Mouse (Mus musculus) T-helper 1 cell (primary cell): Measurements from ENCODE around the gene Iqub.

Experiments used
- in situ Hi-C: fragments of 300-600 bp; cut with MboI, MseI; formaldehyde crosslinking; loops from one replicate; pipeline ENCODE4 v1.15.1; 2025; ENCODE audit warnings: high pct_unique_total_duplicates

The Iqub gene

DNA sequence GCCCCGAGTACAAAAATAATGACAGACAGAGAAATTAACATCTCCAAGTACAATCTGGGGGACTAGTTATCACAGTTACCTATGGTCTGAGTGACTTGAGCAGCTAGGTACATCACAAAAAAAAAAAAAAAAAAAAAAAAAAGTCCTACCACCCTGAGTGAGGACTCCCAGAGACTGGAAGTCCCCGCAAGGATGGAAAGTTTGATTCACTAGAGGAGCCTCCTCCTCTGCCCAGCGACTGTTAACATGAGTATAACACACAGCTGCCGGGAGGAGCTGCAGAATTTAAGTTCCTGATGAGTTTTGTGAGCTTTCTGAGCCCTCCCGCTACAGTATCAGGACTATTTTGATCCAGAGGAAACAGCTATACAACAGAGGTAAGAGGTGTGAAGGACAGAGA, 28.3 kb downstream of the Iqub start:
- in situ Hi-C loops = no loop called here

DNA sequence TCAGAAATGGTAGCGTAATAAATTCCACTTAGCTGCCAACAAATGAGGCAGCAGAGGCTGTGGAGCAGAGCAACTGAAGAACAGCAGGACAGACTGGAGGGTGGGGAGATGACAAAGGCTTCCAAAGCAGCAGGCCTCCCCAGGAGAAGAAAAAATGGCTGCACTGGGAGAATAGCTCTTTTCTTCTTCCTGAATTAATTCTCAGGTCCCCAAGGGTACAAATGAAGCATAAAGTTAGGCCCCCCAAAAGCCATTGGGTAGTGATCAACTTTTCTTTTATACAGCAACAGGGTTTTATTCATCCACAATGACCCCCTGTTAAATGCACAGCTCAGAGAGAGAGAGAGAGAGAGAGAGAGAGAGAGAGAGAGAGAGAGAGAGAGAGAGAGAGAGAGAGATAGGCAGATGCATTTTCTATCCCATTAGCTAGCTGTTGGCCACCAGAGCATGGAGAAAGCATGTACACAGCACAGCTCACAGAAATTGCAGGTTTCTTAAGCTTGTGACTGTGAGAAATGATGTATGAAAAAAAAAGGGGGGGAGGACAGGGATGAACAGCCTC, 44.2 kb downstream of the Iqub start:
- in situ Hi-C loops = no loop called here

DNA sequence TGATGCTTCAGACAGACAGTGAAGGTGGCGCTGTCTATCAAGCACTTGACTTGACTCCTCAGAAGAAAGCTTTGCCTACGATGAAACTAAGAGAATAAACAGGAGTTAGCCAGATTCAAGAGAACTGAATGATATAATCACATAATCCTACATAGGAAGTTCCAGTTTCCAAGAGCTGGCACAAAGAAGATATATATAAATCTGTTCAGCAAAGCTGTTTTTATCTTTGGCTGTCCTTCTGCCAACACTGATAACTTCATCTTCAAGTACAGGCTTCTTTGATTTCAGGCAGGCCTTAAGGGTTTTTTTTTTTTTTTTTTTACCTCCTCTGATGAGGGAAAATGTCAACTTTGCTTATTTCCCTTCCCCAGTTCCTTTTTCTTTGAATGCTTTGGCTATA, 44.7 kb downstream of the Iqub start:
- in situ Hi-C loops = no loop called here

DNA sequence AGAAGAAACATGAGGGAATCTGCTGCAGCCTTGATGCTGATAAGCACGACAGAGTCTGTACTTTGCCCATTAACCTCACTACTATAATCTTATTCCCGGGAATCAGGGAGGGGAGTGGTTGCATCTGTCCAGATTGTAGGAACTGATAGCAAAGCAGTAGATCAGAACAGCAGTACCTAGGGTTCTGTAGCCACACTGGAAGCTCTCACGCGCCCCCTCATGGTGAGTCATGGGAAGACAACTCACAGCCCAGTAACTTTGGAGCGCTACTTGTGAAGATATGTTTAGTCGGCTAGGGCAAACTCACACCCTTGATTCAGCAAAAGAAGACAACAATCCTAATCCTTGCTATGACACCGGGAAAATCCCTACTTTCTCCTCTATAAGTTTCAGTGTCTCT, 58.8 kb downstream of the Iqub start:
- in situ Hi-C loops = no loop called here

DNA sequence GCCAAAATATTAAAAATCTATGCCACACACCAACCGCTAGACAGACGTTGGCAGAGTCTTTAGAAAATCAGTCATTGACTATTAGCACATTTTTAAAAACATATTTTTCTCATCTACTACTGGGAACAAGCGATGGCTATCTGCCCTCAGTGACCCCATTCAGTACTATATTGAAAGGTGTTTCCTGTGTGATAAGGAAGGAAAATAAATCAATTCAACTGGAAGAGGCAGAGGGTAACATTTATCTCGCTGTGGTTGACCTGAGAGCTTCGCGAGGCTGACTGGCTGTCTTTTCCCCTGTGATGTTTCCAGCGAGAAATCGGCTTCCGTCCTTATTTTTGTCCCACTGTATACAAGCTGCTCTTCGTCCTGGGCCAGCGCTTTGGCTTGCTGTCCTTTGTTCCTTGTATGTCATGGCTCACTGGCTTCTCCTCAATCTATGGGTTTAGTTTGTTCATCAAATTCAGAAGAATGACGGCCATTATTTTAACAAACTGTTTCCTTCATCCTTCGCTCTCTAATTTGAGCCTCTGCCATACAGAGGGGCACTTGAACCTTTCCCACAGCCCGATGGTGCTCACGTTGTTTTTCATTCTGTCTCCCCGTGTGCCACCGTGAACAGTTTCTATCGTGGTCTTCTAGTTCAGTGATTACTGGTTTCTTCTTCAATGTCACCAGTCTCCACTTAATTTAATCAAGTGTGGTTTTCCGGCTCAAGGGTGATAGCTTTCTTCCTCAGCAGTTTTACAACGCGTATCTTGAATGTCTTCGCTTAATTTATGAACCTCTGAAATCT, 63.6 kb downstream of the Iqub start:
- in situ Hi-C loops = no loop called here

DNA sequence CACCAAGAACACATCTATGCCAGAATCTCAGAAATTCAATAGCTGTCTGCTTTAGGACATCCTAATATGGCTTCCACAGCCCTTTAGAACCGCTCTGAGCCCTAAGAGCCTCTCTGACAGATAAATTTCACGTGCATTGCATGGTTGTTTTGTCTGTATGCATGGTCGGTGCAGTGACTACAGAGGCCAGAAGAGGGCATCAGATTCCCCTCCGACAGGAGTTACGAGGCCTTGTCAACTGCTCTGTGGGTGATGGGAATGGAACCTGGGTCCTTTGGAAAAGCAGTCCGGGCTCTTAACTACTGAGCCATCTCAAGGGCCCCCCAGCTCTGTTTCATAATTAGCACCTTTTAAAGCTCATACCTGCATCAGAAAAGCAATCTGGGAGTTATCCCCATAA, 64.6 kb downstream of the Iqub start:
- in situ Hi-C loops = no loop called here

DNA sequence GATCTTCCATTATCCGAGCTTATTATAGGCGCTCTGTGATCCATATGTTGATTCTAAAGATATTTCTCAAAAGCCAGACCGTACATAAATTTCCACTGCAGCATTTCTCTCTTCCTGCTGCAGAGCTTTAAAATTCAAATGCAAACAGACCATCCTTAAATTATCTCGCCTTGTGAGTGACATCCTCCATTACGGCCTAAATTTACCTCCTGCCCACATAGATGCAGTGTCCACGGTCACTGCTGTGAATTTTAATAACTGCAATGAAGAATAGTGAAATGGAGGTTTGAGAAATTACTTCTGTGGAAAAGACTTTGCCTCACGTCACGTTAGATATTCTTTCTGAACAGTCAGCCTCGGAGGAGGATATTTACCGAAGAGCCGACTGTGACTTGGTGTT, 98.8 kb downstream of the Iqub start:
- in situ Hi-C loops = no loop called here

DNA sequence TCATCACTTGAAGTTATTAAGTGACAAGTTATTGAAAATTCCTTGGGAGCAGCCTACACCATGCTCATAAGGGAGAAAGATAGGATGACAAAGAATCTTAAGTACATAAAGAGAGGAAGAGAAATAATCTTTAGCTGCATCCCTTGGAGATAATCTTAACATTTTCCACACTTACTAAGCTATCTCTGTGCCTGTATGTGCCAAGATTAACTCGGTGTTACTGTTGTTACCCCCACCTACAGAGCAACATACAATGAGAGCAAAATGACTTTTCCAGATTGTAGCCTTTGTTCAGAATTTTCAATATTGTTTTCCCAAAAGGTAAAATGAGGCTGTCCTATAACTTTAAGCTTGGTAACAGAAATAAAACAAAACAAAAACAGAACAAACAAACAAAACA, 99.4 kb downstream of the Iqub start:
- in situ Hi-C loops = no loop called here

DNA sequence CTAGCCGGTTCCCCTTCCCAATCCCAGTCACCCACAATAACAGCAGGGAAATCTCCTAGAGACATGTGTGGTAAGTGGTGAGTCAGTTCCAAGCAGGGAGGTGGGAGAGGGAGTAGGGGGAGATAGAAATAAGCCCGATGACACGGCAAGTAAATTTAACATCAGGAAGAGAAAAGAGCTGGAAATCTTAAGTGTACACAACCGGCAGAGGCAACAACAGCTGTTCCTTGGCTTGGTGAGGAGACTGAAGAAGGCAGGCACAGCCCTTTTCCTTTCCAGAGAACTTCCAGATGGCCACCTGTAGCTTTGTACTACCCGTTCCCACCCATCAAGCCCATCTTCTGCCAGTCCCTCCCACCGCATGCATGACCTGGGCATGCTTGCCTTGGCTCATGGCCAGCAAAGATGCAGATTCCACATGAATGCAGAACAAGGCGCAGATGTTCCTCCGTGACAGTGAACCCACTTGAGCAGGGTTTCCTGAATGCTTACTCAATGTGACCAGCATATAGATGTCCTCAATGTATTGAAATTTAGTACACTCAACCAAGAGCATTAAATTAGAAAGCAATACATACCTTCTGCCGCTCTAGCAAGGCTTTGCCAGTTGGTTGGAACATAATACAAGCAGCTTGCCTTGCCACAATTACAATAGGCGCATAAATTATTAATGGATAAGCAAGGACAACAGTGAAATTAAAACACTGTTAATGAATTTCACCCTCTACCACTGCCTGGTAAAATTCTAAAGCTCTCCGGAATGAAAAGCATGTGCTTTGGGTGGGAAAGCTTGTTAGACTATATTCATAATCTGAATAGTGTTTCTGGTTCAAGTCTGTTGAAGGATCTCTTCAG, 106.1 kb downstream of the Iqub start:
- in situ Hi-C loops = no loop called here

DNA sequence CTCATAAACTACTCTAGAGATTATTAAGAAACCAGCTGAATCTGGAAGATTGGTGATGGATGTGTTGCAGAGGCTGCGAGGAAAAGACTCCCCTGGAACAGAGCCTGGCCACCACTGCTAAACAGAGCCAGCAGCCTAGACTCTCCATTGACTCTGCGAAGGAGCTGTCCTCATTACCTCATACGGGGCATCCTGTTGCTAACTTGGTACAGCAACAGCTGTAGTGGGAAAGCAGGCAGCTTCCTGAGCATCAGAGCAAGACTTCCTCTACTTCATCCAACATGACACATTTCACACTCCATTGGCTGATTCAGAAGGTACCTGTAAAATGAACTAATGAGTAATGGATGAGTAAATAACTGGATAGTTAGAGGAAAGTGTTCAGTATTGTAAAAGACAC, 107.1 kb downstream of the Iqub start:
- in situ Hi-C loops = no loop called here

DNA sequence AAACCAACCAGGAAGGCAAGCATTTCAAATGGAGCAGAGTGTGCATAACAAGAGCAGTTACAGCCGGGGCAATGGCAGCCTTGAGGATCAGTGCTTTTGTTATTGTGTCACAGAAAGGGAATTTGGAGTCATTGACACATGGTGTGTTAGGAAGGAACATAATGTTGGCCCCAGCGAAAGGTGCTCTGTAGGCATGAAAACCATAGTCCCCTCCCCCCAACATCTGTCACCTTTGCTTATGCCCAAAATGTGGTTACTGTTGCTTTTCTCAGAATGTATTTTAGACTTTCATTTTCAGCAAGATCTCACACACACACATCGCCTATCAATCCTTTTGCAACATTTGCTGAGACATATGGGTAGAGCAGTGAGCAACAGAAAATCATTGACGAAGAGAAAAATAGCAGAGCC, 117.6 kb downstream of the Iqub start:
- in situ Hi-C loops = loop anchor here (25.0 kb wide), 1 partner anchor 910 kb away; no protein-coding TSS in a partner anchor
